Mouse (Mus musculus) neural tube, embryonic 14.5 days (tissue): Measurements from ENCODE around the gene Agpat3. TPM values are rescaled to one million over a fixed set of nuclear protein-coding genes. Genes with fewer than 3 reads are reported as not detected.

Experiments used
- ATAC-seq: fragments of 200-750 bp; cut with Nextera tagmentation; 2 replicates; pipeline ENCODE4 v1.8.0; 2017; ENCODE audit warnings: low read depth, mild to moderate bottlenecking, moderate TSS enrichment, moderate library complexity
- H3K27ac ChIP-seq: fragments of 300-500 bp; sonication (generic); 2 replicates; pipeline ENCODE4 v1.5.1; 2014; ENCODE audit warnings: low read depth, mild to moderate bottlenecking, control low read depth, low read length, moderate library complexity, mixed read lengths
- H3K27me3 ChIP-seq: fragments of 300-500 bp; sonication (generic); 2 replicates; pipeline ENCODE4 v1.6.1; 2014; ENCODE audit warnings: low read length; ENCODE audit not compliant: control insufficient read depth, insufficient read depth
- H3K36me3 ChIP-seq: fragments of 300-500 bp; sonication (generic); 2 replicates; pipeline ENCODE4 v1.6.1; 2014; ENCODE audit warnings: low read length, mixed read lengths; ENCODE audit not compliant: control insufficient read depth, insufficient read depth
- H3K4me1 ChIP-seq: fragments of 300-500 bp; sonication (generic); 2 replicates; pipeline ENCODE4 v1.6.1; 2014; ENCODE audit warnings: low read length; ENCODE audit not compliant: control insufficient read depth, insufficient read depth
- H3K4me2 ChIP-seq: fragments of 300-500 bp; sonication (generic); 2 replicates; pipeline ENCODE4 v1.6.1; 2014; ENCODE audit warnings: mild to moderate bottlenecking, low read depth, low read length, control low read depth
- H3K4me3 ChIP-seq: fragments of 300-500 bp; sonication (generic); 2 replicates; pipeline ENCODE4 v1.5.1; 2014; ENCODE audit warnings: low read depth, low read length, control low read depth, mixed read lengths
- H3K9ac ChIP-seq: fragments of 300-500 bp; sonication (generic); replicated peaks from 2 replicates; pipeline ENCODE4 v1.6.1; 2014; ENCODE audit warnings: low read depth, mild to moderate bottlenecking, control low read depth, low read length, mixed read lengths
- H3K9me3 ChIP-seq: fragments of 300-500 bp; sonication (generic); 2 replicates; pipeline ENCODE4 v1.6.1; 2016; ENCODE audit warnings: low read length; ENCODE audit not compliant: control insufficient read depth
- WGBS: fragments of 180-500 bp; shearing (Covaris S2); extraction: QIAGEN DNeasy Blood & Tissue Kit; methylation state at CpG from one replicate; pipeline ENCODE4 v1.1.7; 2014; 5-methylcytosine and 5-hydroxymethylcytosine counted together
- polyA plus RNA-seq: library from polyadenylated mRNA; unstranded; fragments of >200 nt; fragmentation: Nextera tagmentation; extraction: Ambion mirVana; gene quantifications from 2 replicates; pipeline ENCODE4 v1.2.1, GENCODE M21; 2014

Gene Agpat3
- polyA plus RNA-seq, 1 experiment from 2014 or later, result 89.5 TPM

- H3K9me3 ChIP-seq, result no peaks in the 10 kb centered on the region
- H3K4me2 ChIP-seq, result no peak overlapping the region
- H3K27me3 ChIP-seq, result peaks cover 4% of the 10 kb centered on the region; the same call in 1 of the 2 replicates
- H3K4me1 ChIP-seq, result no peaks in the 10 kb centered on the region
- 35% methylated on average over 20 of the region's 20 CpGs for WGBS
- no peaks in the 10 kb centered on the region for H3K36me3 ChIP-seq
- no peak overlapping the region for H3K27ac ChIP-seq
- no peak overlapping the region for H3K9ac ChIP-seq
- no peak overlapping the region for H3K4me3 ChIP-seq
- no peak for ATAC-seq
These were observed 36.1 kb upstream of the Agpat3 start for GRCm38 (mm10) chr10:78388216-78388980.

- H3K27me3 ChIP-seq, result no peaks in the 10 kb centered on the region
- H3K36me3 ChIP-seq, result no peaks in the 10 kb centered on the region
- H3K27ac ChIP-seq, result no peak overlapping the region
- no peak overlapping the region for H3K4me2 ChIP-seq
- no peak overlapping the region for H3K9ac ChIP-seq
- no peaks in the 10 kb centered on the region for H3K4me1 ChIP-seq
- 27% methylated on average over 5 of the region's 5 CpGs for WGBS
- no peaks in the 10 kb centered on the region for H3K9me3 ChIP-seq
- no peak overlapping the region for H3K4me3 ChIP-seq
- ATAC-seq, result no peak
These were observed 33.2 kb upstream of the Agpat3 start for GRCm38 (mm10) chr10:78385520-78385919.

GRCm38 (mm10) chr10:78383567-78383966, 31.3 kb upstream of the Agpat3 start:
- H3K4me1 ChIP-seq, result no peaks in the 10 kb centered on the region
- no peak overlapping the region for H3K27ac ChIP-seq
- H3K36me3 ChIP-seq, result no peaks in the 10 kb centered on the region
- no peaks in the 10 kb centered on the region for H3K27me3 ChIP-seq
- no peak overlapping the region for H3K4me2 ChIP-seq
- no peak for ATAC-seq
- H3K9ac ChIP-seq, result no peak overlapping the region
- H3K9me3 ChIP-seq, result no peaks in the 10 kb centered on the region
- 80% methylated on average over 3 of the region's 3 CpGs for WGBS
- no peak overlapping the region for H3K4me3 ChIP-seq

- H3K4me2 ChIP-seq, result no peak overlapping the region
- no peaks in the 10 kb centered on the region for H3K36me3 ChIP-seq
- H3K4me3 ChIP-seq, result no peak overlapping the region
- no peaks in the 10 kb centered on the region for H3K9me3 ChIP-seq
- no peak for ATAC-seq
- H3K4me1 ChIP-seq, result no peaks in the 10 kb centered on the region
- H3K27me3 ChIP-seq, result no peaks in the 10 kb centered on the region
- no peak overlapping the region for H3K9ac ChIP-seq
- no peak overlapping the region for H3K27ac ChIP-seq
- WGBS, result 97% methylated on average over 7 of the region's 7 CpGs
These were observed 26.2 kb upstream of the Agpat3 start for GRCm38 (mm10) chr10:78378516-78378915.

GRCm38 (mm10) chr10:78372681-78373668, 20.7 kb upstream of the Agpat3 start:
- no peaks in the 10 kb centered on the region for H3K4me1 ChIP-seq
- H3K27ac ChIP-seq, result no peak overlapping the region
- H3K36me3 ChIP-seq, result no peaks in the 10 kb centered on the region
- H3K4me3 ChIP-seq, result no peak overlapping the region
- H3K27me3 ChIP-seq, result no peaks in the 10 kb centered on the region
- no peak for ATAC-seq
- H3K9ac ChIP-seq, result no peak overlapping the region
- 66% methylated on average over 27 of the region's 27 CpGs for WGBS
- H3K4me2 ChIP-seq, result no peak overlapping the region
- H3K9me3 ChIP-seq, result no peaks in the 10 kb centered on the region

GRCm38 (mm10) chr10:78371746-78372145, 19.5 kb upstream of the Agpat3 start:
- Histone ChIP-seq H3K4me3 (no peak overlapping the region), H3K27ac (no peak overlapping the region), H3K36me3 (no peaks in the 10 kb centered on the region), H3K9me3 (no peaks in the 10 kb centered on the region), H3K4me1 (no peaks in the 10 kb centered on the region), H3K4me2 (no peak overlapping the region), H3K9ac (no peak overlapping the region), H3K27me3 (no peaks in the 10 kb centered on the region)
- no peak for ATAC-seq
- 91% methylated on average over 6 of the region's 6 CpGs for WGBS

GRCm38 (mm10) chr10:78367586-78367985, 15.3 kb upstream of the Agpat3 start:
- no peak overlapping the region for H3K4me3 ChIP-seq
- H3K27me3 ChIP-seq, result no peaks in the 10 kb centered on the region
- WGBS, result 63% methylated on average over 4 of the region's 4 CpGs
- H3K4me1 ChIP-seq, result no peaks in the 10 kb centered on the region
- no peak for ATAC-seq
- no peak overlapping the region for H3K4me2 ChIP-seq
- H3K27ac ChIP-seq, result no peak overlapping the region
- H3K36me3 ChIP-seq, result no peaks in the 10 kb centered on the region
- H3K9ac ChIP-seq, result no peak overlapping the region
- no peaks in the 10 kb centered on the region for H3K9me3 ChIP-seq

- 79% methylated on average over 9 of the region's 9 CpGs for WGBS
- no peak overlapping the region for H3K9ac ChIP-seq
- H3K9me3 ChIP-seq, result no peaks in the 10 kb centered on the region
- H3K27me3 ChIP-seq, result no peaks in the 10 kb centered on the region
- H3K36me3 ChIP-seq, result no peaks in the 10 kb centered on the region
- no peak for ATAC-seq
- no peak overlapping the region for H3K4me2 ChIP-seq
- H3K4me1 ChIP-seq, result no peaks in the 10 kb centered on the region
- H3K27ac ChIP-seq, result no peak overlapping the region
- H3K4me3 ChIP-seq, result no peak overlapping the region
These were observed 14.6 kb upstream of the Agpat3 start for GRCm38 (mm10) chr10:78366851-78367312.
